Mouse (Mus musculus) bone marrow macrophage, adult 2 months (primary cell): Measurements from ENCODE around the gene Fbxw17.

Experiments
- CTCF ChIP-seq: IDR thresholded peaks from 2 replicates; pipeline ENCODE4 v1.5.1; 2012; ENCODE audit warnings: low read depth, mild to moderate bottlenecking, low read length, moderate library complexity
- POLR2A ChIP-seq: IDR thresholded peaks from 2 replicates; pipeline ENCODE4 v1.6.1; 2012; ENCODE audit warnings: mild to moderate bottlenecking, low read depth, low read length, borderline replicate concordance

DNA sequence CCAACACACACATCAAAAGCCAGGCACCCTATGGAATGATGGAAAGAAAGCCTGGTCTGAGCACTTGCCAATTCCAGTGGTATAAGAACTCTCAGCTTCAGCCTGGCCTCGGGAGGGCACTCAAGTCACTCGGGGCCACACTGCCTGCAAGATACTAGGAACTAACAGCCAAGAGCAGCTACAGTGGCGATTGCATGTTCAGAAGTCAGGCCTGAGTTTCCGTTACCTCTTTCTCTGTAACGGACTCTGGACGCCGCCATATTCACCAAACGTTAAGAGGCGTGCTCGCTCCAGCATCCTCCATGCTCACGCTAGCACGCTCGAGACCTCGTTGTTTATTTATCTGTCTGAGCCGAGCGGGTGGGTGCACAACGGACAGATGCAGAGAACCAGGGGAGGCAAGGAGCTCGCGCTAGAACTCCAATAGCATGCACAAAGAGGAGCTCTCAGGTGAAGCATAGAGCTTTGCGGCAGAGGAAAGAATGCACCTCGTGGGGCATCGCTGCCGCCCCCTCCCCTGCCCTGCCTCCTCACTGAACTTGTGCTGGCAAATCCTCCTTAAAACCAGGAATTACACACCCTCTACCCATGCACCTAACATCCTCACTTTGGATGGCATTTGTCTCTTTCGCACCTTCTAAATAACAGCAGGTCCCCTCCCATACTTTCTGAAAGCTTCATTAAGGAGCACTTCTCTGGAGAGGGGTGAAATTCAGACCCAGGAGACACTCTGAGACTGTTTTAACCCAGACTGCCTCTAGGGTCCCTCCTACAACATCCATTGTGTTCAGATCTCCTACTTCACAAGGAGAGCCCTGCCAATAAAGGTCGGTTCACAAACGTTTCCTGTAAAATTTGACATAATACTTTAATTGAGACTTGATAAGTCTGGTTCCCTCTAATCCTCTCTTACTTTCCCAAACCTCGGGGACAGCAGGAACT lies 47.2 kb downstream of the Fbxw17 start:
- TF ChIP-seq POLR2A (no peak), CTCF (no peak)
